Mouse (Mus musculus): ENCODE measurements around the gene Nudt4.

DNA sequence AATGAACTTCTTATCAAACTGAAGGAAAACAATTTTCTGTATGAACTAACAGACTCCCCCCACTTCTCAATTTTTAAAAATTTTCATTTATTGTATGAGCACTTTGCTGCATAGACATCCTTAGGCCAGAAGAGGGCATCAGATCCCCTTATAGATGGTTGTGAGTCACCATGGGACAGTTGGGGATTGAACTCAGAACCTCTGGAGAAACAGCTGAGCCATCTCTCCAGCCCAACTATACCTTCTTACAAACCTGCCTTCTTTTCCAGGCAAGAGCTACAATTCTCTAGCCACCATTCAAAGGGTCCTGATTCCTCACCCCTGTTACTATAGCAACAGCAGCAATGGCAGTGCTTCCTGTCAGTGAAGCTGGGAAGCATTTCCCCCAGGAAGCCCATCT, 12.2 kb downstream of the Nudt4 start:
- TF ChIP-seq CTCF (IDR thresholded peaks at IDR 0.05; ENCODE audit: borderline replicate concordance, extremely low read depth, insufficient read depth, insufficient read length) (peak; percentile 46; the same call in 1 of the 2 replicates), POLR2A (IDR thresholded peaks at IDR 0.05; ENCODE audit: borderline replicate concordance, extremely low read depth, insufficient read depth, insufficient read length, poor library complexity, severe bottlenecking) (no peak)
